Mouse (Mus musculus): ENCODE results near the gene Tmem170b. TPM values are rescaled to one million over a fixed set of nuclear protein-coding genes. Genes with fewer than 3 reads are reported as not detected.

Tmem170b gene
- total RNA-seq (2017) = 16.2 and 18.0 TPM in 2 replicates

DNA sequence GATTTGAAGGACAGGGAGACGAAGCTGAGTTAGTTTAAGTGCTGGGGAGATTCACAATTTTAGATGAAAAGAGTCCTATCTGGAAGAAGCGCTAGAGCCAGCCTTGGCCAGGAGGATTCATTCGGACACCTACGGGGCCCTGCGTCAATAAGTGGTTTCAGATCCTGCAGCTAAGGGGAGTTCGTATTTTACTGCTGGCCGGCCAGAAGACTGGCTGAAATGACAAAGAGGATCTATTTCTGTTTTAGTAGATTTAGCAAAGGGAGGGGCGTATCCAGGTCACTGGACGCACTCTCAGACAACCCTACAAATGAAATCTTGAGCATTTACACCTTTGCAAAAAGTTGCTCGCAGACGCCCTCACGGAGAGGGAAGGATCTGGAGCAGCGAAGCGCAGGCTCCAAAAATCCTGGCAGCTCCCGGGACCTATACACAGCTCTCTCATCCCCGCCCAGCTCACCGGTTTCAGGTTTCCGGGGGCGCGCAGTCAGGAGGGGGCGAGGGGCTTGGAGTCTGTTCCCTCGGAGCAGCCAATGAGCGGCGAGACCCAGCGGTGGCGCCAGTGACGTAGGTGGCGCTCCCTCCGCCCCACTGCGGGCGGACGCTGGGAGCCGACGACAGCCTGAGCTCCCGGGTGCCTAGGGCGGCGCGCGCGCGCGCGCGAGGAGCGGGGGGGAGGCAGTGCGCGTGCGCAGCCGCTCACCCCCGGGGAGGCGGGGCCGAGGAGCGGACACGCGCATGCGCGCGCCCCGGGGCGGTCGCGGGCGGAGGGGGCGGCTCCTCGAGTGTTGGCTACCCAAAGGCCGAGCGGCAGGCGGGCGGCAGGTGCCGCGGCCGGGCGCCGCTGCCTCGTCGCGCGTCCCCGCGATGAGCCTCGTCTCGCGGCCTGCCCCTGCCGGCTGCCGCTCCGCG is at the start of gene Tmem170b:
Gene Tmem170b (plus strand): TSS at position 809 of the 912 bp plus-strand sequence.
- peak; percentile 95 for ATAC-seq (replicated peaks in 1 of 2; ENCODE audit: insufficient read depth in 1 of 2, low FRiP score in 2 of 2, low TSS enrichment in 1 of 2, low read depth in 1 of 2, poor library complexity in 2 of 2, severe bottlenecking in 2 of 2)

DNA sequence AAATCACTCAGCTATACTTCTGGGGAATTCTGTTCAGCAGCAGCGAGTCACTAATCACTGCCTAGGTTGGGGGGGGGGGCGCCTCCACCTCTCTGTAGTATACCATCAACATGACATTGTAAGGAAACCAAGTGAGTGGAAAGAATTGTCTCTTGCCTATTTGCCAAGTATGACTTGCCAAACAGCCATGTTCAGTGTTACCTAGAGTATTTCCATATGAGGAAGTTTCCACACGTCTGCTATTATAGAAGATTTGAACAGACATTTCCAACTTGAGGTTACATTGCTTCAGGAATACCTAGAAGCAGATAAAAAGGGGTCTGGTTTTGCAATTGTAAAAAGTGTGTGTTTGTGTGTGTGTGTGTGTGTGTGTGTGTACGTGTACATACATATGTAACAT is 44.7 kb upstream of the Tmem170b start:
- peak in 1 of 2 experiments; percentile 53; a peak in 1 of 4 replicates for ATAC-seq (replicated peaks in 1 of 2; ENCODE audit: insufficient read depth in 1 of 2, low FRiP score in 2 of 2, low TSS enrichment in 1 of 2, low read depth in 1 of 2, poor library complexity in 2 of 2, severe bottlenecking in 2 of 2)

DNA sequence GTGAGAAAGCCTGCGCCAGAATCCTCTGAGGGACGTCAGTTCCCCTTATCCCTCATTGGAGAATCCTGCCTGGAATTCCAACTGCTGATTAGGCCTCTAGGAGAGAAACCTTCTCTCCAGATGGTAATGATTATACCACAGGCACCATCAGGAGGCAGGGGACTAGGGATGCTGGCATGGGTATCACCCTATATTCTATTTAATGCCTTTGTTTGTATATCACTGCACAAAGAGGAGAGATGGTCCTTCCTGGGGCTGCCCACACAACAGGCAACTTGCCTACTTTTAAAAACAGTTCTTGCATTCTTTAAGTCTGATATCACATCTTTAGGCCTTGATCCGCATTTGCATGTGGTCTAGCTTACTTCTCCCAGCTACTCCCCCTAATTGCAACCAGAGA is 37.3 kb upstream of the Tmem170b start:
- ATAC-seq (replicated peaks in 1 of 2; ENCODE audit: insufficient read depth in 1 of 2, low FRiP score in 2 of 2, low TSS enrichment in 1 of 2, low read depth in 1 of 2, poor library complexity in 2 of 2, severe bottlenecking in 2 of 2) = no peak

DNA sequence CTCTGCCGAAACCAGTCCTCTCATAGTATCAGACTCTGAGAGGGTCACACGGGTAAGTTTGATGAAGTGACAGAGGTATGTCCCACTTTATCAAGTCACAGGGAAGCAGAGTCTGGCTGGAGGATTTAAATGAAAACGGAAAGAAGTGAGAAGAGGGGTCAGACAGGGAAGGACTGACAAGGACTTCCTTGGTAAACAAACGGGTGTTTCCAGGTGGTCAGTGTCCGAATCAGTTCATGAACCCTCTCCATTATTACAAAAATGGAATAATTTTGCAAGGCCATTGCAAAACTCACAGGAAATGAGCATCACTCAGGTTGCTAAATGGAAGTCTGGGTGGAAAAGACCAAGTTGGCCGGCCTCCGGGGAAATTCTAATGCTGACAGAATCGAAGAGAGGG is 36.8 kb upstream of the Tmem170b start:
- peak in 1 of 2 experiments; percentile 33; a peak in 1 of 4 replicates for ATAC-seq (replicated peaks in 1 of 2; ENCODE audit: insufficient read depth in 1 of 2, low FRiP score in 2 of 2, low TSS enrichment in 1 of 2, low read depth in 1 of 2, poor library complexity in 2 of 2, severe bottlenecking in 2 of 2)

DNA sequence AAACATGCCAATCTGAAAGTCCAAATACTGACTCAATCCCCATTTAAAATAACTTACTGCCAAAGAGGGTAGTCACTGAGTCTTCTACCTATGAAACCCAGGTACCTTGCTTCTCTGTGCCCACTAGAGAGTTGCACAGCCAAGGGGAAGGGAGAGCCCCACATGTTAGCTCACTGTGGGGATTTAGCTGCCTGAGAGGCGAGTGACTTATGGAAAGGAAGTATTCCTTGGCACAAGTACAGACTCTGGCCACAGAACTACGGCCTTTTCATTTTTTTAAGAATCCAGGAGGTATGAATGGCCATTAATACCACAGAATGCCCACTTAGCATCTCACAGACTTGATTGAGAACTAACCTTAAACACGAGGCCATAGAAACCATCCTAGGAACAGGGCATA is 35.9 kb upstream of the Tmem170b start:
- no peak for ATAC-seq (replicated peaks in 1 of 2; ENCODE audit: insufficient read depth in 1 of 2, low FRiP score in 2 of 2, low TSS enrichment in 1 of 2, low read depth in 1 of 2, poor library complexity in 2 of 2, severe bottlenecking in 2 of 2)

DNA sequence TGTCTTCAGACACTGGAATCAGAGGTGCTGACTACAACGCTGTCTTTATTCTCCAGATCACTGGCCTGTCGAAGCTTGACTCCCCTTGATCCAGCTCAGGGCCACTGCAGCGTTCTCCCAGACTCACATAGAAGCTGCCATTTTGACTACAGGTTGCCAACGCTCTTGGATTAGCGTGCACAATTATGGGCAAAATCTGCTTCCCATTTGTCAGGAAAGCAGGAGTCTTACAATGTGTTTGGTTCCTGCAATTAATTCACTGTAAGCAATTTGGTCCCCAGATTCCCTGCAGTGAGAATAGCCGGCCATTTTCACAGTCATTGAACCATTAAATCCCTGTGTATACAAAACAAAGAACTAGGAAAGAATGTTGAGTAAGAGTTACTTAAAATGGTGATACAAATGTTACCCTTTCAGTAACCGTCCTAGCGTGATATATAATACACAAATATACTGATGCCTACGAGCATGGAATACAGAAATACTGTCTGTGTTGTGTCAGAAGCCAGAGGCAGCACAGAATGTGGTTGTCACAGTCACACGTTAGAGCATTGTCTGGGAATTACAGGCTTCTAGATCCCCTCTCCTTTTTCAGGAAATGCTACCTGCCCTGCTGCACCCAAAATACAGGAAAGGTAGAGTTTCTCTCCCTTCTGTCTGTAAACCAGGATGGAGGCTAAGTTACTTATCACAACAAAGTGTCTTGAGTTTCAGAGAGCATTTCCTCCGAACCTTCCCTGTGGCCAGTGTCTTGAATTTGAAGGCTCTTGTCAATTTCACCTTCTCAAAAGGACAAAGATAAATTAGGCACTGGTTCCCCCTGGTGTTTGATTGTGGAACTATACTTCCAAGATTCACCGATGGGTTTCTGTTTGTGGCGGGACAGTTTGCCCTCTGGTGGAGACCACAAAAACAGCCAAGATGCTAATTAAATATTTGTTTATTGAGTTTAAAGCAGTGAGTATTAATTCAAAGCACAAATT is 34.0 kb upstream of the Tmem170b start:
- ATAC-seq (replicated peaks in 1 of 2; ENCODE audit: insufficient read depth in 1 of 2, low FRiP score in 2 of 2, low TSS enrichment in 1 of 2, low read depth in 1 of 2, poor library complexity in 2 of 2, severe bottlenecking in 2 of 2) = peak; percentile 87 to 93

DNA sequence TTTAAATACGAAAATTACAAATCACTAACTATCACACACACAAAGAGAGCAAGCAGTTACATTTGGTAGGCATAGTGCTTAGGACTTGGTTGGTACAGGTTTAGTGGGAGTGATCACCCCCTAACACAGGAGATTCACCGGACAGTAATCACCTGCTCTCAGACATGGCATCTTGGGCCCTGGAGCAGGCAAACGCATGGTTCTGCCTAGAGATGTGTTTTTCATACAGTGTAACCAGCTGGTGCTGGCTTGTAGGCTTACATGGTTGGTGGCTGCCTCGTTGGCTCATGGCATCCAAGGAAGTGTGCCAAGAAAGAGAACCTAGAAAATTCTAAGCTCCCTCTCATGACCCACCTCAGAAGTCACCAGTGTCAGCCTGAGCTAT is 33.4 kb upstream of the Tmem170b start:
- no peak for ATAC-seq (replicated peaks in 1 of 2; ENCODE audit: insufficient read depth in 1 of 2, low FRiP score in 2 of 2, low TSS enrichment in 1 of 2, low read depth in 1 of 2, poor library complexity in 2 of 2, severe bottlenecking in 2 of 2)

DNA sequence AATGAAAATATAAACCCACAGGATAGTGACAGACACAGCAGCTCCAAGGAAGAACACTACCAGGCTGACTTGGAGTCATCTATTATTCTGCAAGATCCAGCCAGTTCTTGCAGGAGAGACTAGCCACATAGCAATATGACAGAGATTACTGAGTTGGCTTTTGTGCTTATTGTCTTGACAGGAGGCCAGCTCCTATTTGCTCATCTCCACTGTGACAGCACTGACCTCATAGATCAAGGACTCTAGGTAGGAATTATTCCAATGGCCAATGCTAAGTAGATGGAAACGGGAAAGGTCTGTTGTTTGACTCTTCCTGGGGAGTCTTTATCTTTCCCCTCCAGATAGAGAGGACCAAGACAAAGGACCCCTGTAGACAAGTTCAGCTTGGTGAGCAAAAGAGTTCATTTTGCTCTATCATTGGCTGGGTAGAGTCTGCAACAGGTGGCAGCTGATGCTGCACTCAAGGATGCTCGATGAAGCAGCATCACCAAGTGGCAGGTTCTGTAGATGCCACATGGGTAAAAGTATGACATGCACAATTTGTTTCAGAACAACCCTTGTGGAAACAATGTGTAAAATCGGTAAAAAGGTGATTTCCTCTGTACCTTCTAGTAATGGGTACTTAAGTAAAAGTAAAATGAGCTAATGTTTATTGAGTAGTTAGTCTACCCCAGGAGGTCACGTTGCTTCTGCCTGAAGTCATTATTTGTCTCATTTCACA is 32.4 kb upstream of the Tmem170b start:
- no peak for ATAC-seq (replicated peaks in 1 of 2; ENCODE audit: insufficient read depth in 1 of 2, low FRiP score in 2 of 2, low TSS enrichment in 1 of 2, low read depth in 1 of 2, poor library complexity in 2 of 2, severe bottlenecking in 2 of 2)

DNA sequence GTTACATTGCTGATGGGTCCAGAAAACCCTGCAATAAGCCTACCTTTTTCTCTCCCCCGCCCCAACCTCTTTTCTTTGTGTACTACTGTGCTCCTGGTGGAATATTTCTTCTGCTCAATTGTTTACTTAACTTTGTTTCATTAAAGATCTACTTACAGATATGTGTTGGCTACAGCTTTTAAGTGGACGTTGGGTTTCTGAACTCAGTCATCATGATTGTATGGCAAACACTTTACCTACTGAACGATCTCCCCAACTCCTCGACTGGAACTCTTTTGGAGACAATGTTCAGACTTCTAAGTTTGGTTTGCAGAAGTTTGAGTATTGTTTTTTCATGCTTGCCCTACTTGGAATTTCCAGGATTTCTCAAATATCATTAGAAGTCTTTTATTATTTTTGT is 24.6 kb upstream of the Tmem170b start:
- no peak for ATAC-seq (replicated peaks in 1 of 2; ENCODE audit: insufficient read depth in 1 of 2, low FRiP score in 2 of 2, low TSS enrichment in 1 of 2, low read depth in 1 of 2, poor library complexity in 2 of 2, severe bottlenecking in 2 of 2)

DNA sequence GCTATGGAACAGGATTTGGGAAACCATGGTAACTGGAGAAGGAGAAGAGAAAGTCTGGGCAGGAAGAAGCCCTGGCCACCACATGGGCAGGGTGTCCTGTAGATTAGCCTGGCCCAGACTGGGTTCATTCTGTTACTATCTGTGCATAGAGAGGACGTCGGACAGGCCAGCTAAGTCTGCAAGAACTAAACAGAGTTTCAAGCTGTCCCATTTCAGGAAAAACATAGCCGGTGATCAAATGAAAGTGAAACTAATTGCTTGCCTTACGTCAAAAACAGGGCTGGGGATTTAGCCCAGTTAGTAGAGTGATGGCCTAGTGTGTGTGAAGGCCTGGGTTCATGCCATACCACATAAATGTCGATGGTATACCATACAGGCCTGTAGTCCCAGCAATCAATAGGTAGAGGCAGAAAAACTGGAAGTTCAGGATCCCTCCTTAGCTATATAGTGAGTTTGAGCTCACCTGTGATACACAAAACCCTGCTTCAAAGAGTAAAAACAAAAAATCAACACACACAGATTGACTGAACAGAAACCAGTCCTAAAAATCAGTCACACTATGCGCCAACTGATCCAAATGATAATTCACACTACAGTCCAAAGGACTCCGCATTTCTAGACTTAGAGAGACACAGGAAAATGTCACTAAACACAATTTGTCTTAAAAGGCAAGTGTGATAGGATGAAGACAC is 21.9 kb upstream of the Tmem170b start:
- ATAC-seq (replicated peaks in 1 of 2; ENCODE audit: insufficient read depth in 1 of 2, low FRiP score in 2 of 2, low TSS enrichment in 1 of 2, low read depth in 1 of 2, poor library complexity in 2 of 2, severe bottlenecking in 2 of 2) = peak; percentile 69 to 78

DNA sequence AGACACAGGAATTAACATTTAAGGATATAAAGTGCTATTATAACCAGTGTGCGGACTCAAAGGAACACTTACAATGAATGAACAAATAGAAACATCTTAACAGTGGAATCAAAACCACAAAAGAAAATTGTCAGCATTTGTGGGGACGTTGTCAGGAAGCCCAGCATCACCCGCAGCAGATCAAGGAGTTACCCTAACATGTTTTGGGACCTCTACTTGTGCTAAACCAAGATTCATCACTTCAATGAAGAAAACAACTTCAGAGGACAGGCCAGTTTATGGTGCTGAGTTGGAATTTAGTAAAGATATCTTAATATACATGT is 21.4 kb upstream of the Tmem170b start:
- ATAC-seq (replicated peaks in 1 of 2; ENCODE audit: insufficient read depth in 1 of 2, low FRiP score in 2 of 2, low TSS enrichment in 1 of 2, low read depth in 1 of 2, poor library complexity in 2 of 2, severe bottlenecking in 2 of 2) = no peak

DNA sequence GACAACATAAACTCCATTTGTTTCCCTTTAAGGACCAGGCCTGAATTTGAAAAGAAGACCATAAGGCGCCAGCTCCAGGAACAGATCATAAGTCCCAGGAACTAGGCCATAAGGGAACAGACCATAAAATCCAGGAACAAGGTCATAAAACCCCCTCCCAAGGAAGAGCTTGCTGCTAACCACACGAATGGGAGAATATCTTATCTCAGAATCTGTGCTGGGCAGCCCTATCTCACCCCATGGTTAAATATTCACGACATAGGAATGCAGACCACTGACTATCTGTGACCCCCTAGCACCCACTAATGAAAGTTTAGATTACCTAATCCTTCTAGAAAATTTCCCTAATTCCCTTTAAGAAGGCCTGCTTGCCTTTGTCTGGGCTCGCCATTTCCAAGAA is 20.8 kb upstream of the Tmem170b start:
- no peak for ATAC-seq (replicated peaks in 1 of 2; ENCODE audit: insufficient read depth in 1 of 2, low FRiP score in 2 of 2, low TSS enrichment in 1 of 2, low read depth in 1 of 2, poor library complexity in 2 of 2, severe bottlenecking in 2 of 2)

DNA sequence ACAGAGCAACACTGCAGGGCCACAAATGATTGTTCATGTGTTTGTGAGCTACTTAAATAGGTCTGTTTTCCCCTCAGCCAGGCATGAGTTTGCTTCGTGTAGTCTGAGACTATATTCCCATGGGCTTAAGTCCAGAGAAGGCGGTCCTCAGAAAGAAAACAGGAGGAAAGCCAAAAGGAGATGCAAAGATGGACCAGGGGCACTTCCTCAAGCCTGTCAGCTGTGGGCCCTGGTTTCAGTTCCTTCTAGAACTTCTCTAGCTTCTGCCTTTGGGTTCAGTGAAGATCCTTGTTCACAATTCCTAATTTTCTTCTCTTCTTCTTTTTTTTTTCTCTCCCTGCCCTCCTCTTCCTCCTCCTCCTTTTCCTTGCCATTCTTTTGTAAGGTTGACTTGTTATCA is 9.0 kb upstream of the Tmem170b start:
- 0 out of 4 replicates have a peak, but pooled peaks of 1 of the 2 experiments have one; percentile 7 for ATAC-seq (replicated peaks in 1 of 2; ENCODE audit: insufficient read depth in 1 of 2, low FRiP score in 2 of 2, low TSS enrichment in 1 of 2, low read depth in 1 of 2, poor library complexity in 2 of 2, severe bottlenecking in 2 of 2)

DNA sequence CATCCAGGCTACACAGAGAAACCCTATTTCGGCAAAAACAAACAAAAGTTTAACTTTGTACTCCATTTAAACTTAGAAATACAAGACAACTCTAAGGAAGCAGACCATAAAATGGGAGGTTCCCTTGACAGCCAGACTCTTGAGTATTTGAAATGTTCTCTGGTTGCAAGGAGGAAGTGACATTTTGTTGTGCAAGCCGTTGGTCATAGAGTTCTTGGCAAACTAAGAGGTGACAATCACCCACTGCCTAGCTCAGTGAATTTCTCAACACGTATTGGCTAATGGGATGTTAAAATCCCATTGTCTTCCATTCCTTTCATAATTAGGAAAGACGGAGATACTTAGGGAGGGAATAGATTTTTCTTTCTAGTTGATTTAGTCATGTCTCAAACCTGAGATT is 5.7 kb upstream of the Tmem170b start:
- peak; percentile 70 to 89; a peak in 3 of 4 replicates for ATAC-seq (replicated peaks in 1 of 2; ENCODE audit: insufficient read depth in 1 of 2, low FRiP score in 2 of 2, low TSS enrichment in 1 of 2, low read depth in 1 of 2, poor library complexity in 2 of 2, severe bottlenecking in 2 of 2)

DNA sequence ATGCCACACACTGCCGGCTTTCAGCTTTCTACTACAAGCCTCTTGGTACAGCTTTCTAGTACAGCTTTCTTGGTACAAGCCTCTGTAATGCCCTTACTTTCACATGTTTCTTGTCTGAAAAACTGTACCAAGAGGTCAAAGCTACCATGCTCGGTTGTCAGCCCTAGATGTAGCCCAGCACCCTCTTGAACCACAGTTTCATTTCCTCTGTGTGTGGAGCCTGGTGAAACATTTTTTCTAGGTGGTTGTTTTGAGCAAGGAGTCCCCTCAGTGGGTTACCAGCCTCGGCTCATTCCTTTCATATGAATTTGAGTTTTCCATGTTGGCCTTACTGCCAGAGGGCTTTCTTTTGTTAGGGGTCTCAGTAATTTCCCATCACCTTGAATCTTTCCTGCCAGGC is 4.7 kb upstream of the Tmem170b start:
- no peak for ATAC-seq (replicated peaks in 1 of 2; ENCODE audit: insufficient read depth in 1 of 2, low FRiP score in 2 of 2, low TSS enrichment in 1 of 2, low read depth in 1 of 2, poor library complexity in 2 of 2, severe bottlenecking in 2 of 2)

DNA sequence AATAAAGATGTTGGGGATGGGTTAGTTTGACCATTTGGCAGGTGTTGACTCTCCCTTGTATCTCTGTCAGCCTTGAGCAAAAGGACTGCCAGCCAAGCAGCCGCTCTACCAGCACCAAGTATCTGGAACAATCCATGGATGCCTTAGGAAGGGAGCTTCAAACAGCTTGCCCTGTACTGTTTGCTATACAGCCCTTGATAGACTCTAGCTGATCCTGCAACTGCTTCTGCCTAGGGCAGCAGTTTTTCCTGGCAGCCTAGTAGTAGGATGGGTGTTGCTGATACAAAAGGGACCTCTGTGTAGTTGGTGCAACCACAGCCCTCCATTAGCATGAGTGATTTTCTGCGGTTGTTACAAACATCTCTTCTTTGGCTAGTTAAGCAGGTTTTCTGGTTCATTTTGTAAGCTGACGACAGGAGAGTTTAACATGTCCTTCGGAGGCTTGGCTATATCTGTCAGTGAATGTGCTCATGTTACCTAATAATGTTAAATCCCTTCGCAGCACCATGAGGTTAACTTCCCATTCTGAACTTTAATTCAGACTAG is 1.7 kb upstream of the Tmem170b start:
- no peak for ATAC-seq (replicated peaks in 1 of 2; ENCODE audit: insufficient read depth in 1 of 2, low FRiP score in 2 of 2, low TSS enrichment in 1 of 2, low read depth in 1 of 2, poor library complexity in 2 of 2, severe bottlenecking in 2 of 2)
